Mouse (Mus musculus) gastrocnemius, postnatal 10 days (tissue): ENCODE results near the gene Tmem98. TPM values are rescaled to one million over a fixed set of nuclear protein-coding genes. Genes with fewer than 3 reads are reported as not detected.

Source experiments
- DNase-seq: peaks from one replicate; pipeline ENCODE4 v3.0.0; 2021; ENCODE audit warnings: mixed read lengths
- total RNA-seq, 2 experiments: library from RNA; stranded (reverse); gene quantifications; 2 replicates each; pipeline ENCODE4 v1.2.3; 2021

Gene Tmem98
- total RNA-seq, 2 experiments from 2014 or later, result 8.6 to 9.1 TPM

DNA sequence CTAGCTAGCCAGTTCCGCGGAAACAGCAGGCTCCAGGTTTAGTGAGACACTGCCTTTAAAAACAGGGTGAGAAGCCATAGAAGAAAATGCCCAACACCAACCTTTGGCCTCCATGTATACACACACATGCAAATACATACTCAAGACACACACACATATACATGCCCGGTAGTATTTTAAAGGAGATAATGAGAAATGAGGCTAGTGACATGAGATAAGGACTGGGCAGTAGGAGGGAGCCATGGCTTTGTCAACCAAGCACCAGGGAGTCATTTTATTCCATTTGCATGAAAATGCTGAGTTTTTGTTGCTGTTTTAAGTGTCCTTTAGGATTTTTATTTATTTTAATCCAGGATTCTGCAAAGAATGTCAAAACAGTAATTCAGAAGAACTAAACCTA is 19.6 kb upstream of the Tmem98 start:
- no peak for DNase-seq

DNA sequence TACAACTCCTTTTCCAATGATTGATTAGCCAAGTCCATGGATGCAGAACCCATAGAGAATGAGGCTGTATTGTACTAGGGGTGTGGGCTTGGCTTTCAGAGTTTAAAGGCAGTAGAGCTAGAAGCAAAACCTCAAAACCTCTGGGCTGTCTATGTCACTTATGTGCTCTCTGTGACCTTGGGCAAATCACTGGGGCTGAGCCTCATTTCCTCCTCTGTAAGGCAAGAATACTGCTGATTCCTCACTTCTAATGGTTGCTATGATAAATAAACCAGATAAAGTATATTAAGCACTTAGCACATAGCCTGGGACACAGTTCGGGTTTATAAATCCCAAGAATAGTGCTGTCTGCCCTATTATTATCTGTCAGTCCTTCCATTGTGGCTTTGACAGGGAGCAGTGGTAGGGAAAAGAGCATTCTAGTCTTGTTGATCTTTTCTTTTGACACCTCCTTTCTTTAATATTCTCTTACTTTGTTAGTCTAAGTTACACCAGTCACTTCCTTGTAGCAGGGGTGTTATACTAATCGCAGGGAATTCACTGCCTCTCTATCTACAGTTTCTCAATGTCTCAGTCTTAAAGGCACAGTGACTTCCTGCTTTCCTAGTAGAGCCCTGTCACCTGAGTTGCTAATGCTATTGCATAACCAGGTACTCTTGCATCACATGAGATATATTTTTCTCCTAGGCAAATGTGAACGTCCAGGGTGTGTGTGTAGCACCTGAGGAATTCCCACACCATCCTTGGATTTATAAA is 18.1 kb upstream of the Tmem98 start:
- DNase-seq, result no peak

DNA sequence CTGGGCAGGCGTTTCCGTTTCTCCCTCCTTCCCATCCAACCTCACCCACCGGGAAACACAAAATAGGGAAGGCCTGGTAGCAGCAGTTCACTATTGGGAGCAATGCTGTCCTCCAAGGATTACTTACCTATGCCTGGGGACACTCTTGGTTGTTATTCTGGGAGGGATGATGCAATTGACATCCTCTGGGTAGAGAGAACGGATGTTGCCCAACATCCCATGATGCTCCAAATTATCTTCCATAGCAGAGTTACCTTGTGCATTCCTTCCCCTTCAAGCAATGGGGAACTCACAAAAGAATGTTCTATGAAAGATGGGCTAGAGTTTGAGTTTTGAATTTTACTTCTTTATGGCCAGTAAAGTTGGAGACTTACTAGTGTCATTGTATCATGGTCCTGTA is 16.6 kb upstream of the Tmem98 start:
- DNase-seq, result no peak

DNA sequence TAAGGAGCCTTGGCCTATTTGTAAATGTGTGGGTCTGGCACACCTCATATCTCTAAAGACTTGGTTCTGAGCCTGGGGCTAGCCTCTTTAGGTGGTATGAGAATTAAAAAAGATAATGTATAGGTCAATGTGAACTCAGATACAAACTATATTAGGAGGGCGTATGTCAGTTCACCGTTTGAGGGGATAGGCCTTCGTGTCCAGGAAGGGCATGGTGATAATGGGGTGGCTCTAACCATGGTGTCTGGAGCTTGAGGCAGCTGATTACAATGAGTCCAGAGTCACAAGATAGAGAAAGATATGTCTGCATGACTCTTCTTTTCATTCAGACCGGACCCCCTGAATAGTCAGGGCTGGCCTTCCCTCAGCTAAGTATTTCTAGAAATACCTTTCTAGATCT is 15.7 kb upstream of the Tmem98 start:
- DNase-seq, result no peak

DNA sequence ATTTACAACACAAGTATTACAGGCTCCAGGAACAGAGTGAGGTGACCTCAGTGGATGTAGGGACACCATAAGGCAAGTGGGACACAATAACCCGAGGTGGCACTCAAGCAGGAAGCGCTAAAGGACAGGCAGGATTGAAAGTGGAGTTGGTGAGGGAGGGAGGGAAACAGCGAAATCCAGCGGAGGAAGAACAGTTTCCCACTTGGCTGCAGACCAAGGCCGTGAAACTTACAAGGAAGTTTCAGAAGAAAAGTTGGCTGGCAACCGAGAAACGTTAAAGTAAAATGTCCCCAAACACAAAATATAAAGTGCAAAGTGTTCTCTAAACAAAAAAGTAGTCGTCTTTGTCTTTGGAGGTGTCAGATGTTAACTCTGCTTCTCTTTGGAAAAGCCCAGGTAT is 14.5 kb upstream of the Tmem98 start:
- DNase-seq, result no peak

DNA sequence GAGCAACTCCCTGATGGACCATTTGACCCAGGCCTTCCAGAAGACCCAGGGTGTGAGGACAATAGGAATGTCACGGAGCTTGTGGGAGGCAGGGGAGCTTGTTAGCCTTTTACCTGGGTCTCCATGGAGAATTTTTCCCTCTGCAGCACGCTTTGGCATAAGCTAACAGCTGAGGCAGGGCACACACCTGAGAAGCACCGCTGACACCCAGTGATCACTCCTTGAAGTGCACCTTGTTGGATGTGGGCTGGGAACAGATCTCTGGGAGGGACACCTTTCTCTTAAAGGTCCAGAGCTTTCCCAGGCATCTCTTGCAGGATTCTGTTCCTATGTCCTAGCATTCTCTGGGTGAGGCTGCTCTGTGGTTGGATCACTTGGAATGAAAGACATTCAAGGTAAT is 10.0 kb upstream of the Tmem98 start:
- no peak for DNase-seq

DNA sequence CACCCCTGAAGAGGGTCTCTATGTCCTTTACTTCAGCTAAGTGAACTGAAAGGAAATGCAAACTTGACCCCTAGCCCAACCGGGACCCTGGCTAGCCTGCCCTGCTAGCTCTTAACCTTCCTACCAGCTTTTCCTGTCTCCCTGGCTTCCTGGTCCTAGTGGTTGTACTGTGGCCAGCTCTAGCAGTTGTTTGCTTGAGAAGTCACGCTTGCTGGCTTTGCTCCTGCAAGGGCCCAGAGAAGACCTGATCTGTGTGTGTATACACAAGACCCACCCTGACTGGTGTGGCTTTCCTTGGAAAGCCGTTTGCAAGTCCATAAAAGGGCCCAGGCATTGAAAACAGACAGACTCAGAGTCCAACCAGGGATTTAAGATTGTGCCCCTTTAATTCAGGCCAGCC is 7.3 kb upstream of the Tmem98 start:
- DNase-seq, result no peak

DNA sequence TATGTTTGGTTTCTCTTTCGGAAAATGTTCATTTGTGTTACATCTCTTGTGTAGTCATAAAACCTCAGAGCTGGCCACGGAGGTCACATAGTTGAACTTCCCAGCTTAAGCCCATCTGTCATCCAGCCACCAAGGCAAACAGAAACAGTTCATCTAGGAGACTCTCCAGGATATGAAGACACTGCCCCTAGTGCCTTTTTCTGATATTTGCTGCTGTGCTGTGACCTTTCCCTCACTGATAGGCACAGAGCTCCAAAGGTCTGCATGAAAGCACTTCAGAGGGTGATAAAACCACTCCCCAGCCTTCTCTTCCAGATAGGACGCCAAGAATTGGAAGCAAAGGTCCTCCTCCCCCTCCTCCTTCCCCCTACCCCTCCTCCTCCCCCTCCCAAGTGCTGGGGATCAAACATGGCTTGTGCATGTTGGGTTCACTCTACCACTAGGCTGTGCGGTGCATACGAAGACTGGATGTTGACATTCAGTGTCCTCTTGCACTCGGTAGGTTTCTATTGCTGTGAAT is 1.4 kb upstream of the Tmem98 start:
- no peak for DNase-seq

DNA sequence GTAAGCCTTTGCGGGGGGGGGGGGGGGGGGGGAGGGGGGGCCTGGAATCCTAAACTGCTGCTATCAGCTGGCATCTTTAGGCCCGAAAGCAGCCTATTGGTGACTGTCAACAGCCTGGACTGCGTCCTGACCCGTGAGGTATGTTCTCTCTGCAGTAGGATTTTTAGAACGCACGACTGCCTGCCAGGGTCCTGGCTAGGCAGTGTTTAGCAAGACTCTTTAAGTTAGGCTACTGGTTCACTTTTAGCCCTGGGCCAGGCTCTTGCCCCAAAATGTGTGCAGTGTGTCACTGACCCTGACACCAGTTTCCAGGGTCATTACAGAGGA is 346 bp upstream of the Tmem98 start:
- no peak for DNase-seq

DNA sequence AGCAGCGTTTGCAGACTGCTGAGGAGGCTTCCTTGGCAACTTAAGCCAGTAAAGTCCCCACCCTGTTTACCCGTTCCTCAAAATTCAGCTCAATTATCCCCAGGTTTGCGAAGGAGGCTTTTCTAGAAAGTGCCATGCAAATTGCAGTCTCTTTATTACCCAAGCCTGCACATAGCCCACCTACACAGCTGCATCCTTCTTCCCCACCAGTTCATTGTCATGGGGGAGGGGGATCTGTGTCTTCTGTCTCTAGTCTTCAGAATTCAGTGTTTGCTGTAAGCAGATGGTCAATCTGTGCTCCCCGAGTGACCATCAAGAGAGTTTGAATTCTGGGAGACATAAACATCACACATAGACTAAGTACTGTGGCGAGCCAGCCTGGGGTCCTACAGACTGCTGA is 1.2 kb downstream of the Tmem98 start:
- no peak for DNase-seq

DNA sequence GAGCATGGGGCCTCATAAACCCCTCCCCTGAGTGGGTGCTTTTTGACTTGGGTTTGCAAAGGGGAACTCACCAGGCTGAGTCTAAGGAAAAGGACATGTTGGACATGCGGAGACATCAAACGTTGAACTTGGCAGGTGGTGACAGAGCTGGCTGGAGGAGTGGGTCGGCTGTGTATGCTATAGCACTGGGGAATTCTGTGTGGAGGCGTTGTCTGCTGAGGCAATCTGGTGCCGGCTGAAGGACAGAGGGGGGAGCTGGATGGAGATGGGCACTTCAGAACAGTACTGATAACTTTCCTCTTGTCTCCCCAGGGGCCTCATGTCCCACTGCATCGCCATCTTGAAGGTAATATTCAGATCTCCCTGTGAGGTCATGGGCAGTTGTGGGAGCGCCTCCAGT is 5.4 kb downstream of the Tmem98 start:
- no peak for DNase-seq

DNA sequence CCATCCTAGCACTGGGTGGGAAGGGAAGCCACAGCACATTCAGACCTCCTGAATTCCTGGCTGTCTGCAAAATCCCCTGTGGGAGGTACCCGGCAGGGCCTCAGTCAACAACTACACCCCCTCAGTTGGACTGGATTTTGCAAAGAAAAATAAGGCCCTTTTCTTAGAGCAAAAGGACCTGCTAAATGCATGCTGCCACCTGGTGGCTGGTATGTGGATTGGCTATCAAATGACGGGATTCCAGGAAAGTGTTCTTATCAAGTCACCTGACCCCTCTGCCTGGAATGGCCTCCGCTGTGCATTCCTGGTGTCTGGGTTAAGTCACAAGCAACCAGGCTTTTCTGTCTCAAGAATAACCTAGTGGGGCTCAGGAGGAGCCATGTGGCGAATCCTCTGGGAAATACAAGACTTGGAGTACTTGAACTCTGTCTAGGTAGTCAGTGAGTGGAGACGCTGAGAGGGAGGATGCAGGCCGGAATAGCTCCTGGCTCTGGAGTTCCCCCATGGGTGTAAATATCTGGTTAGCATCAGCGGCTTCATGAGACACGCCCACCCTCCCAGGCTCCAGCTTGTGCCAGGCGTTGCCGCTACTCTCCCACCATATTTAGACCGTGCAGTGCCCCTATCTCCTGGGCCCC is 8.2 kb downstream of the Tmem98 start:
- peak; percentile 65 for DNase-seq

DNA sequence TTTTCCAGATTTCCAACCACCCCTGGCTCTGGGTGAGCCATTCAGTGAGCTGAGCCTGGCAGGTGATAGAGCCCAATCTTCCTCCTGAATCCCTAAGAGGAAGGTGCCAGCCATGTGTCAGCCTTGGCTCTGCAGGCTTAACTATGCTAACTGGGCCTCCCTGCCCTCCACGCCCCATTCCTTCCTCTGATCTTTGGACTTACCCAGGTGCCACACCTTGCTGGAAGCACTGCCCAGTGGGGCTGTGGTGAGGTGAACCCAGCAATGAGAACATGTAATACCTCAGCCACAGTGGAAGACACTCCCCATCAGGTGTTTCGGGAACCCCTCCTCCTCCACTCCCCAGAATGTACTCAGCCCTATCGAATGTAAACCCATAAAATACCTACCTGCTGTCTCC is 10.1 kb downstream of the Tmem98 start:
- DNase-seq, result no peak

DNA sequence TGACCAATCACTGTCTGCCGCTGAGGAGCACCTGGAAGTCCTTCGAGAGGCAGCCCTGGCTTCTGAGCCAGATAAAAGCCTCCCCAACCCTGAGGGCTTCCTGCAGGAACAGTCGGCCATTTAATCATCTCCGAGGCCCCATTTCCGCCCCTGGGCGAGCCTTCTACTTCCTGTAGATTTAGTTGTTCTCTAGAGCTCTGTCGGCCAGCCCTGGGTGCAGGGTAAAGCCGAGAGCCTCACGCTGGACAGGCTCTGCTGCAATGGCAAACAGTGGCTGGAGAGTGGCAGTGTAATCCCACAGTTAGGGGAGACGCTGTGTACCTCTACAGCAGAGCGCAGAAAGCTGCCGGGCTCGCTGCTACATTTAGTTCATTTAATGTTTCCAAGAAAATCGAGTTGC is 11.3 kb downstream of the Tmem98 start:
- DNase-seq, result no peak

DNA sequence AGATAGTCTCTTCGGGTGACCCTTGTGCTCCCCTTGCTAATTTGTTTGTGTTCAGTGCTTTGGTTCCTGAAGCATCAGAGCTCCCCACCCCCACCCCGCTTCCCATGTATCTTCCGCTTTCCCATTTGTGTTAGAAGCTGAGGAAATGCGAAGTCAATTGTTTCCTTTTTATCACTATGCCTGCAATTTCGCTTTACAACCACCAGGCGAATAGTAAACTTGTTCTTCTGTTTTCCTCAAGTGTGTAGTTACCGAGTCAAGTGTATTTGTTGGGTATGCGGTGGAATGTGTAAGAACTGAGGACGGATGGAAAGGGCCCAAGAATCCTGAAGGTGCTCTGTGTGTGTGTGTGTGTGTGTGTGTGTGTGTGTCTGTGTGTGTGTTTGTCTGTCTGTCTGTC is 11.8 kb downstream of the Tmem98 start:
- DNase-seq, result no peak

DNA sequence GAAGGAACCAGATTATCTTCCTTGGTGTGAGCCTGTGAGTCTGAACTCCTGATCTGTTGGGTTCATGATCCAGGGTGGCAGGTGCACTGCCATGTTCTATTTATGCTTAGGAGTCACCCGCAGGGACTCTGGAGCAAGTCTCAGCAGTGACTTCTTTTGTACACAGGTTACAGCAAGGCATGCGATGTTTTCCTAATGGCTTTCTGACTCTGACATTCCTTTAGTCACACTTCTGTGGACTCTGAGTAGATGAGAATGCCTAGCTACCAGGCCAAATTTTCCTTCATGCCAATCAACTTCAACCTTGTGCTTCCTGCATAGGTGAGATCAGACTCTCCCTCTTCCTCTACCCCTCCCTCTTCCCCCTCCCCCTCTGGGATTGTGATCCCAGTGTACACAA is 25.4 kb downstream of the Tmem98 start:
- DNase-seq, result no peak

DNA sequence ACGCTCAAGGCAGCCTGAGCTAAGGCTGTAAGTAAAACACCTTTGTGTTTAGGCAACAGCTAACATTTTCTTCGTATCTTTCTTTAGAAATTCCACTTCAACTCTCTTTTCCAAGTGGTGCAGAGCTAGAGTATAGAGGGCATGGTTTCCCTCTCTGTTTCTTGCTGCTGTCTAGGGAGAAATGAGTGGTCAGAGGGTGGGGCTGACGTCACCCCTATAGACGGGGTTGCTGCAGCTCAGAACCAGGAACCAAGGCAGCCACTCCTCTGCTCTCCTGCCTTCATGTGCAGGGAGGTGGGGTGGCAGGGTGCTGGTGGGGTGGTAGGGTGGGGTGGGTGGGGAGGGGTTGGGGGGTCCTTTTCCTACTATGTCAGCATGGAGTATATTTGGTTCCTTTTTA is 25.9 kb downstream of the Tmem98 start:
- DNase-seq, result no peak

DNA sequence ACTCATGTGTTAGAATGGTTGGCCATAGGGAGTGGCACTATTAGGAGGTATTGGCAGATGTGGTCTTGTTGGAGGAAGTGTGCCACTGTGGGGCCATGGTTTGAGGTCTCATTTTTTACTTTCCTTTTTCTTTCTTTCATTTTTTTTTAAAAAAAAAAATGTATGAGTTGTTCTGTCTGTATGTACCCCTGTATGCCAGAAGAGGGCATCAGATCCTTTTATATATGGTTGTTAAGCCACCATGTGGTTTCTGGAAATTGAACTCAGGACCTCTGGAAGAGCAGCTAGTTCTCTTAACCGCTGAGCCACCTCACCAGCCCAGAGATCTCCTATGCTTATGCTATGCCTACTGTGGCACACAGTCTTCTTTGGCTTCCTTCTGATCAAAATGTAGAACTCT is 28.7 kb downstream of the Tmem98 start:
- DNase-seq, result no peak

DNA sequence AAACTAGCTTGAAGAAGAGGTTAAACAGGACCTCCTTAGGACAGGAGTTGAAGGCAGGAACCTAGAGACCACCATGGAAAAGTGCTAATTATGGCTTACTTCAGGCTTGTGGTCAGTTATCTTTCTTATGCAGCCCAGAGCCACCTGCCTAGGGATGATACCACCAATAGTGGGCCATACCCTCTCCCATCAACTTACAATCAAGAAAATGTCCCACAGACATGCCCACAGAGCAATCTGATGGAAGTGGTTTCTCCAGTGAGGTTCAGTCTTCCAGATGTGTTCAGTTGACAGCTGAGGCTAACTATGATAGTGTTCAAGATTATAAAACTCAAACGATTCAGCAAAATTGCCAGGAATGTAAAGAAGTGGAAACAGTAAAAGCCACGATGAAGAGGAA is 33.5 kb downstream of the Tmem98 start:
- no peak for DNase-seq

DNA sequence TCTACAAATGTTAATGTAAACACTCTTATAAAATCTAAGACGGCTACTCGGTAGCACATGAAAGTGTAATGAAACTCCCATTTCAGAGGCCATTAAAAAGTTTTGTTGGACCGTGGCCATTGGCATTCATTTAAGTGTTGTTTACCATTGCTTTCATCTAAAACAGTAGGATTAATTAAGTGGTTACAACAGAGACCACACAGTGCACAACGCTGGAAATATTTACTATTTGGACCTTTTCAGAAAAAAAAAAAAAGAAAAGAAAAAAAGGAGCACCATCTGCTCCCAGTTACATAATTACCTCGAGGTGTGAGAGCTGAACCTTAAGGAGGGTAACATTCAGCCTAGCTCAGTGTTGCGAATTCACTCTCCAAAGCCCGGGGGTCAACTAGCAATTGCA is 35.5 kb downstream of the Tmem98 start:
- no peak for DNase-seq

DNA sequence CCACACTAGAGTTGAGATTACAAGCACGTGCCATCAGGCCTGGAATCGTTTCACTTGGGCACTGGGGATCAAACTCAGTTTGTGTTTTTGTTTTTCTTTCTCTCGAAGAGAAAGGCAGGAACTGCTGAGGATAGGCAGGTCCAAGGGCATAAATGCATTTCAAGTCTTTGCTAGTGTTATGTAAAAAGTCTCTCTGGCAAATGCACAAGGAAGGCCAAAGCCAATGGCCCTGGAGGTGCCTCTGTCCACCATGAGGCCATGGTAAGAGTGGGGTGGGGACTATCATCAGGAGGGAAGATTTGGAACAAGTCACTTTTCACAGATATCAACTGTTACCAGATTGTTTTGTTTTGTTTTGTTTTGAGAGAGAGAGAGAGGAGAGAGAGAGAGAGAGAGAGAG is 36.1 kb downstream of the Tmem98 start:
- DNase-seq, result no peak

DNA sequence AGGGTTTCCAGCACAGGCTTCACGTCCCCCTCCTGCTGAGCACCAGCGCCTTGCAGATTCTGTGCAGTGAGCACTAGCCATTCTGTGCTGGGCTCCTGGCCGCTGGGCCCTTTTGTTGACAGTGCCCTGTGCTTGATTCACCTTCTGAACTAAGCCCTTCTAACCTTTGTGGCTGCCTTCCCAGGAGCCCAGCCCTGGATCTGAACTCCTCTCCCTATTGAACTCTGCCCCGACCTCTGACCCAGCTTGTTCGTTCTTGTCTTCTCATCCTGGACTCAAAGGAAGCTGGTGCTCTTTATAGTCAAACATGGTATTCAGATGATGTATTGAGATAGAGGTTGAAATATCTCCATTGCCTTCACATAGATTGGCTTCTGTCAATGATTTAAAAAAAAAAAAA is 38.2 kb downstream of the Tmem98 start:
- no peak for DNase-seq

DNA sequence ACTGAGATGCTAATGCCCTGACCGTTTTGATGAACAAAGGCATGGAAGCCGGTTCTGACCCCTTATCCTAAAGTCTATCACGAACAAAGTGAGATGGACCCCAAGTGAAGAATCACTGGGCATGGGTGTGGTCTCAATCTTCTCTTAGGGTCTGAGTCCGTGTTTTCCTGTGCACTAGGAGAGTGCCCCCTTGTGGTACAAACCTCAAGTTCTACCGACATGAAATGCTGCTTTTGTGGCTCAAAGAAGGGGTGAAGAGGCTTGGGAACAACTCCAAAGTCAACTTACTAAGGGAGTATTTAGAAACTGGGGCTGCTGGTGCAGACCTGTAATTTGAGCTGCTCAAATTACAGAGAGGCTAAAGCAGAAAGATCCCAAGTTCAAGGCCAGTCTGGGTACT is 41.9 kb downstream of the Tmem98 start:
- no peak for DNase-seq

DNA sequence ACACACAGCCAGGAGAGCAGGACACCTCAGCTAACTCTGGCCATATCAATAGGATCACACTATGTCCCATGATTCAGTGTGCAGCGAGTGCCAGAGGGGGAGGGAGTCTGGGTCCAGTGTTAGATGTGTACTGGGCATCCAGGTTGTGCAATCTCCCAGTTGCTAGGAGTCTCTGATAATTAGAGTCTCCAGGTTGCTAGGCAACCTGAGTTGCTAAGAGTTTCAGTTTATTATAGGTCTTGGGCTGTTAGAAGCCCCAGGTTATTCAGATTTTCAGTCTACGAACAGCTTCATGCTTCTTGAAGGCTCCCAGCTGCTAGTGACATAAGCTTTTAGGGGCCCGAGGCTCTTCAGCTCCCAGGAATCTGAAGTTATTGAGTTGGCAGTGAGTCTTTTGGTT is 43.0 kb downstream of the Tmem98 start:
- DNase-seq, result no peak
